Mouse (Mus musculus): Measurements from ENCODE around the gene Oard1.

Gene Oard1

DNA sequence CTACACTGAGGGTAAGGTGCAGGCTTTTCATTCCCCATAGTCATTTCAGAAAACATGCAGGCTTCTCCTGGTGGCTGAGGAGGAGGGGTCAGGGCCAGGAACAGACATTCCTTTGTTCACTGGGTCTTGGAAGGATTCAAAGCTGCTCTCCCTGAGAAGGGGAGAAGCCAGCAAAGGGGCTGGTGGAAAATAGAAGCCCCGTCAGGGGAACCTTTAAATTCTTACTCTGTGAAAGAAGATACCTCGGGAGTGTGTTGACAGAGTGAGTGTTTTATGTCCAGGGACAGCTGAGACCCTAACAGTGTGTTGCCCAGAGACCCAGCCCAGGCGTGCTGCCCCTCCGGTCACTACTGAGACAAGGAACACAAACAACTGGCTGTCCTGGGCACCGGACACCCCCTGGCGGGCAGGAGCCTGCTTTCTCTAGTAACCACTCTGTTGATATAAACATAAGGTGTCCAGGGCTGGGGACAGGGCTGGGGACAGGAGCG is 27.7 kb downstream of the Oard1 start:
- no peak for DNase-seq

- no peak for DNase-seq
These were observed 33.1 kb downstream of the Oard1 start for GRCm38 (mm10) chr17:48442745-48443457.

DNA sequence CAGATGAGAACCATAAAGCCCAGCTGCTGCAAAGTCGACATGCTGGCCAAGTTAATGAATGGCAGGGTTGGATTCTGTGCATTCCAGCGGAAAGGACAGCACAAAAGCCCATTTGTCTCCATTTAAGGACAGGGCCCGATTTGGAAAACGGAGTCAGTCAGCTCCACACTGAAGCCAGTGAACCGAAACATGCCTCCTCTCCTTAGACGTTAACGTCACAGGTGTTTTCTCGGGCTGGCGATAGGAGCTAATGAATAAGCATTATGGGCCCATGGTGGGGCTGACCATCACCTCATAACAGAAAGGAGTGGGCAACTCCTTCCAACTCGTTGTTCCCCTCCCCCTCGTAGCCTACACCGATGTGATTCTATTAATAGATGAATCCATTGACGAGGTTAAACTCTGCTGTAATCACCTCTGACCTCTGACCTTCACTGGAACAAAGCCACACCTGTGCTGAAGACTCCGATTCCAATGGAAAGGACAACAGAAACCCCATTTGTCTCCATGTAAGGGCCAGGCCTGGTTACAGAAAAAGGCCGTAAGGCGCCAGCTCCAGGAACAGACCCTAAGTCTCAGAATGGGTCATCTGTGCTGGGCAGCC is 33.8 kb downstream of the Oard1 start:
- no peak for DNase-seq

GRCm38 (mm10) chr17:48447675-48448074 is 37.9 kb downstream of the Oard1 start:
- no peak for DNase-seq

DNA sequence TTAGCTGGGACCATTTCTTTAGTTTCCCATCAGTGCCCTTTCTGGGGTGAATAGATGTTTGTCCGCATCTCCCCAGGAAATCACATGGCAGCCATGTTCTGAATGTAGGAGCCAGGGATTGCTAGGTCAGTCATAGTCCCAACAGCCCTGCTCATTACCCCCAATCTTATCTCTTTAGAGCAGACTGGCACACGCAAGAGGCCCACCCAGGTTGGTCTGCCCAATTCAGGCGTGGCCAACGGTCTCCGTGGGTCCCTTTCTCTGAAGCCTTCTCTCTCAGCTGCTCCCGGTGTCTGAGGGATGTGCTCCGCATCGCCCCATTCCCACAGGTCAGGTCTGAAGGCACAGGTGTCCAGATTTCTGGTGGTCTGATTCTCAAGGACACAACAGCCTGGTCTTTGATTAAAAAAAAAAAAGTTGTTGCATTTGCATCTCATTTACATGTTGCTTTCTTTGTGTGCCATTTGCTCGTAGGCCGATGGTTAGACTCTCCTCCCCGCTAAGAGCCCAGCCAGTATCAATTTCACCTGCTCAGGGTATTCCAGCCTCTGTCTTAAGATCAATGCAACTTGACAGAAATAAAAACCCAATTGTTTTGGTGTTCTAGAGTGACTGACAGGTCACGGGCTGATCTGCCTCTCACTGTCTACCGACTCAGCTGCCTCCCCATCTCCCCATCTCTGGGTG is 41.0 kb downstream of the Oard1 start:
- no peak for DNase-seq

- DNase-seq: no peak
These were observed 41.5 kb downstream of the Oard1 start, which contains the start of gene Tspo2 for GRCm38 (mm10) chr17:48451353-48451675. Gene Tspo2, minus strand, starts transcription at chr17:48451522.

DNA sequence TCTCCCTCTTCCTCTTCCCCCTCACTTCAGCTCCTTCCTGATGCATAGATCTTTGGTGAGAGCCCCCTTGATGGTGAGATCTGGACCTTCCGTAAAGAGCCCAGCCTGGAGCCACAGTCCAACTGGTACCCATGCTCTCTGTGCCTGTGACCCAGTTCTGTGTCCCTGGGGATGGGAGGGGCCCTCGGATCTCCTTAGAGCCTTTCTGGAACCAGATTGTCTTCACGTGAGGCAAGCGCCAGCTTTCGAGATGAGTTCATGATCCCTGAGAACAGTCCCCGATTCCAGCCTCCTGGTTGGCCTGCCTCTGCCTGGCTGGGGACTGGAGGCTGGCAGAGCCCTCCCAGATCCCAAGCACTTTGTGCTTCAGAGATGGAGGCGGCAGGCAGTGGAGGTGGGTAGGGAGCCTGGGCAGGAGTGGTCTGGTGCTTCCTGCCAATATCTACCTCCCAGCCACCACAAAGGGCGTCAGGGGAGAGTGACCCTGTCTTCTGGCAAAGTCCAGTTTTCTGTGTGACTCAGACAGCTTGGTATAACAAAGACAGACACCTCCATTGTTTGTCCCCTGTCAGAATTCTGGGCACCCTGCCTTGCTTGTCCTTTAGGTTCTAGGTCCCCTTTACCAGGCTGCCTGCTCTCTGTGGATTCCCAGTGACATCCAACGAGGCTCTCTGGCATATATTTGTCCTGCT is 42.1 kb downstream of the Oard1 start:
- no peak for DNase-seq

DNA sequence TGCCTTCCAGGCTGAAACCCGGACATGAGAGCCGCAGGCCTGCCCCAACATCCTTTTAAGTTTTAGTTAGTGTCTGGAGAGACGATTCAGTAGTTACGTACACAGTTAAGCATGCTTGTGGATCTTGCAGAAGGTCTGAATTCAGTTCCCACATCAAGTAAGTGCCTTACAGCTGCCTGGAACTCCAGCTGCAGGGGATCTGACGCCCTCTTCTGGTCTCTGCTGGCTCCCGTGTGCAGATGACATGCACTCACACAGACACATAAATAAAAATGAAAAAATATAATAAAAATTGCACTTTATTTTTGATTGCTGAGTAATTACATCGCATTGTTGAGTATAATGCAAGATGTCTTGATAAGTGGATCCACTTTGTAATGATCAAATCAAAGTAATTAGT is 43.7 kb downstream of the Oard1 start:
- no peak for DNase-seq

GRCm38 (mm10) chr17:48454190-48454589 is 44.4 kb downstream of the Oard1 start:
- DNase-seq: no peak

- DNase-seq: no peak
These were observed 44.9 kb downstream of the Oard1 start, which contains the start of gene Unc5cl for GRCm38 (mm10) chr17:48454688-48455087. Gene Unc5cl, plus strand, starts transcription at chr17:48454901.

- DNase-seq: no peak
These were observed 46.1 kb downstream of the Oard1 start for GRCm38 (mm10) chr17:48455955-48456354.

- DNase-seq: no peak
These were observed 48.3 kb downstream of the Oard1 start for GRCm38 (mm10) chr17:48457971-48458653.

DNA sequence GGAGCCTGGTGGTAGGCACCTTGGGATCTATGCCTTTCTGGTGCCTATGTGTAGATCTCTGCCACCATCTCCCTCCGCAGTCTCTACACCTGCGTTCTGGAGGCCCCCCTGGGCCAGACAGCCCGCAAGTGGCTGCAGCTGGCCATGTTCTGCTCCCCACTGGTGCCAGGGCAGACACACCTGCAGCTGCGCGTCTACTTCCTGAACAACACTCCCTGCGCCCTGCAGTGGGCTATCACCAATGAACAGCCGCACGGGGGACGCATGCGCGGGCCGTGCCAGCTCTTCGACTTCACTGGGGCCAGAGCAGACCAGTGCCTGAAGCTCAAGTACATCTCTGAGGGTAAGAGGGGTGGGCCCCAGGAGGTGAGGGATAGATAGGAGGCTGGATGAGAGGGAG is 52.3 kb downstream of the Oard1 start:
- no peak for DNase-seq

- DNase-seq: no peak
These were observed 53.6 kb downstream of the Oard1 start for GRCm38 (mm10) chr17:48463391-48463790.
